Mouse (Mus musculus): Measurements from ENCODE around the gene Phc2.

DNA sequence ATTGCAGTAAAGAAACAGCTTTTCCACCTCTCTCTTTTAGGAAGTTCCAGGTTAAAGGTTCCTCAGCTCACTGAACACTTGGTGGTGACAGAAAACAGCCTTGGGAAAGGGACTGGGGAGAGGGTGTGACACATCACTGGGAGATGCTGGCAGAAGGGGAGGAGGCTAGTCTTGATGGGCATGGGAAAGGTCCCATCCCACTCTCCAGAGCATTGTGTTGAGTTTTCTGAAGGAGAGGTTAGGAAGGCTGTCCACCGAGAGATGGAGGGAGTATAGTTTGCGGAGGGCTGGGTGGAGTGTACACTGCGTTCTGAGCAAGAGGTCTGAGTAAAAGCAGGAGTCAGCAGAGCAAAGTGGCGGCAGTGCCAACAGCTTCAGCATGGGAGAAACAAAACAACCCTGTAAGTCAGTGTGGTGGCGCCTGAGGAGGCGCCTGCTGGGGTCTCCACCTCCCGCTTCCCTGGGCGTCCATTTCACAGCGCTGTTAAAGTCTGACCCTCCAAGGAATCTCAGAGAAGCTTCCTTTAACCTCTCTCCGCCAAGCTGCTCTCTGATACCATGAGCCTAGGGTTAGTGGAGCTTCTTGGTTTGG lies 88.0 kb downstream of the Phc2 start:
- TF ChIP-seq RAD21 (IDR thresholded peaks at IDR 0.05; ENCODE audit: low read depth, low read length) (no peak), GATA1 (IDR thresholded peaks at IDR 0.05; ENCODE audit: low read depth, low read length) (no peak), POLR2A (IDR thresholded peaks at IDR 0.05; ENCODE audit: control insufficient read depth in 1 of 2, insufficient read depth in 1 of 2, low read depth in 1 of 2, low read length in 2 of 2, poor library complexity in 1 of 2) (no peak), MXI1 (IDR thresholded peaks at IDR 0.05; ENCODE audit: low read depth, low read length) (no peak), E2F4 (IDR thresholded peaks at IDR 0.05; ENCODE audit: borderline replicate concordance, low read depth, low read length) (no peak), CTCF (IDR thresholded peaks at IDR 0.05 in 2 of 3, conservative IDR thresholded peaks at IDR 0.05 in 1 of 3; ENCODE audit: control insufficient read depth in 1 of 3, insufficient read depth in 1 of 3, low read depth in 2 of 3, low read length in 3 of 3, poor library complexity in 1 of 3, severe bottlenecking in 1 of 3) (no peak), ZC3H11A (IDR thresholded peaks at IDR 0.05; ENCODE audit: low read depth, low read length) (no peak), RCOR1 (IDR thresholded peaks at IDR 0.05; ENCODE audit: low read depth, low read length) (no peak), ZNF384 (IDR thresholded peaks at IDR 0.05; ENCODE audit: low read depth, low read length) (no peak), NRF1 (IDR thresholded peaks at IDR 0.05; ENCODE audit: insufficient read depth, low read depth, low read length, poor library complexity, severe bottlenecking) (no peak)

Measured in MEL (cell line).